Mouse (Mus musculus): ENCODE measurements around the gene Gng2.

Gng2 gene

GRCm38 (mm10) chr14:19977271-19978024 is at the start of gene Gng2:
Gene Gng2 (minus strand): TSS chr14:19977627.
- DNase-seq (ENCODE audit: low spot score in 2 of 2) = no peak

- peak in 1 of 2 experiments; percentile 72 for DNase-seq (ENCODE audit: low spot score in 2 of 2)
These were observed 47.7 kb upstream of the Gng2 start for GRCm38 (mm10) chr14:20024888-20025719.

GRCm38 (mm10) chr14:20023939-20024338 is 46.5 kb upstream of the Gng2 start:
- DNase-seq (ENCODE audit: low spot score in 2 of 2) = no peak

- no peak for DNase-seq (ENCODE audit: low spot score in 2 of 2)
These were observed 42.1 kb upstream of the Gng2 start for GRCm38 (mm10) chr14:20019486-20019885.

GRCm38 (mm10) chr14:20012506-20013275 is 35.3 kb upstream of the Gng2 start:
- no peak for DNase-seq (ENCODE audit: low spot score in 2 of 2)

- DNase-seq (ENCODE audit: low spot score in 2 of 2) = no peak
These were observed 30.0 kb upstream of the Gng2 start for GRCm38 (mm10) chr14:20007446-20007845.

GRCm38 (mm10) chr14:20004777-20005289 is 27.4 kb upstream of the Gng2 start:
- no peak for DNase-seq (ENCODE audit: low spot score in 2 of 2)

- no peak for DNase-seq (ENCODE audit: low spot score in 2 of 2)
These were observed 19.4 kb upstream of the Gng2 start for GRCm38 (mm10) chr14:19996853-19997252.

- DNase-seq (ENCODE audit: low spot score in 2 of 2) = no peak
These were observed 18.5 kb upstream of the Gng2 start for GRCm38 (mm10) chr14:19995943-19996342.

- no peak for DNase-seq (ENCODE audit: low spot score in 2 of 2)
These were observed 16.6 kb upstream of the Gng2 start for GRCm38 (mm10) chr14:19994068-19994467.

- no peak for DNase-seq (ENCODE audit: low spot score in 2 of 2)
These were observed 16.1 kb upstream of the Gng2 start for GRCm38 (mm10) chr14:19993570-19993883.

GRCm38 (mm10) chr14:19992873-19993569 is 15.6 kb upstream of the Gng2 start:
- DNase-seq (ENCODE audit: low spot score in 2 of 2) = no peak

- DNase-seq (ENCODE audit: low spot score in 2 of 2) = no peak
These were observed 14.4 kb upstream of the Gng2 start for GRCm38 (mm10) chr14:19991861-19992260.

GRCm38 (mm10) chr14:19990436-19990993 is 13.1 kb upstream of the Gng2 start:
- no peak for DNase-seq (ENCODE audit: low spot score in 2 of 2)

GRCm38 (mm10) chr14:19988410-19988809 is 11.0 kb upstream of the Gng2 start:
- DNase-seq (ENCODE audit: low spot score in 2 of 2) = no peak

GRCm38 (mm10) chr14:19987358-19987834 is 10.0 kb upstream of the Gng2 start:
- no peak for DNase-seq (ENCODE audit: low spot score in 2 of 2)

- DNase-seq (ENCODE audit: low spot score in 2 of 2) = peak; percentile 33 to 63
These were observed 9.4 kb upstream of the Gng2 start for GRCm38 (mm10) chr14:19986614-19987357.

GRCm38 (mm10) chr14:19985912-19986613 is 8.6 kb upstream of the Gng2 start:
- DNase-seq (ENCODE audit: low spot score in 2 of 2) = no peak

- peak in 1 of 2 experiments; percentile 80 for DNase-seq (ENCODE audit: low spot score in 2 of 2)
These were observed 7.9 kb upstream of the Gng2 start for GRCm38 (mm10) chr14:19985107-19985911.

All from spleen, postnatal 10 days (tissue).